21 mouse cellular contexts compared by ENCODE assay signal in genomic region chr3:103305411-103305982, GRCm38 (mm10). TPM values are rescaled to one million over a fixed set of nuclear protein-coding genes. Genes with fewer than 3 reads are reported as not detected.
DNase-seq lines count a peak whose midpoint lies in the region; ATAC-seq and TF ChIP-seq lines count a peak whose summit lies in the region.
"Had no signal": no experiment of that assay in that cellular context is flagged by ENCODE, and none has a peak within 500 bp of the region (broad histone marks: within the 10 kb centered on the region; RNA-seq: fewer than 3 reads in every experiment).

No protein-coding gene starts in this region.

- H3K9me3 ChIP-seq in intestine, embryonic 14.5 days (ENCODE audit: control insufficient read depth, low read length), result no peaks in the 10 kb centered on the region
- H3K9me3 ChIP-seq in intestine, postnatal 0 days (ENCODE audit: control insufficient read depth), result no peaks in the 10 kb centered on the region
- no peaks in the 10 kb centered on the region for H3K9me3 ChIP-seq in G1E (replicated peaks)
- H3K9me3 ChIP-seq: embryonic facial prominence, embryonic 10.5 days; forebrain, embryonic 13.5 days; heart, embryonic 15.5 days; hindbrain, embryonic 13.5 days; intestine, embryonic 15.5 days had no signal

- 72% methylated on average over 6 of the region's 6 CpGs for WGBS in intestine, embryonic 14.5 days
- WGBS in intestine, postnatal 0 days, result 57% methylated on average over 6 of the region's 6 CpGs

- no peaks in the 10 kb centered on the region for H3K4me1 ChIP-seq in intestine, embryonic 14.5 days (replicated peaks; ENCODE audit: control insufficient read depth, insufficient read depth, low read length)
- no peaks in the 10 kb centered on the region for H3K4me1 ChIP-seq in intestine, postnatal 0 days (replicated peaks; ENCODE audit: control insufficient read depth, insufficient read depth, low read length)
- peaks cover 45% of the 10 kb centered on the region for H3K4me1 ChIP-seq in G1E (ENCODE audit: insufficient read depth, low read depth, low read length)

- no peak for ATAC-seq in cerebellum, adult (ENCODE audit: insufficient number of reproducible peaks, low FRiP score, low TSS enrichment)
- ATAC-seq in intestine, embryonic 14.5 days (replicated peaks; ENCODE audit: low FRiP score, low TSS enrichment, low read depth), result 0 out of 2 replicates have a peak, but pooled peaks have one; percentile 19
- no peak for ATAC-seq in intestine, postnatal 0 days
- peak; percentile 90 for ATAC-seq in G1E (ENCODE audit: extremely low read depth, insufficient number of reproducible peaks, low FRiP score, poor library complexity, severe bottlenecking)
- ATAC-seq in megakaryocyte progenitor cell, adult 5-6 weeks (replicated peaks; ENCODE audit: poor library complexity), result peak; percentile 14; the same call in 1 of the 2 replicates
- ATAC-seq: forebrain, embryonic 13.5 days; forebrain, postnatal 0 days; hindbrain, postnatal 0 days; intestine, embryonic 15.5 days had no signal

- no peak overlapping the region for H3K9ac ChIP-seq in intestine, embryonic 14.5 days (ENCODE audit: low read length)
- no peak overlapping the region for H3K9ac ChIP-seq in intestine, postnatal 0 days (ENCODE audit: low read depth, low read length)
- H3K9ac ChIP-seq: forebrain, embryonic 13.5 days; forebrain, postnatal 0 days; heart, embryonic 15.5 days; hindbrain, embryonic 13.5 days; intestine, embryonic 15.5 days had no signal

- H3K27ac ChIP-seq in intestine, embryonic 14.5 days (ENCODE audit: low read depth), result no peak overlapping the region
- H3K27ac ChIP-seq in intestine, postnatal 0 days (ENCODE audit: low read depth, low read length), result no peak overlapping the region
- H3K27ac ChIP-seq: embryonic facial prominence, embryonic 10.5 days; forebrain, embryonic 13.5 days; heart, adult 2 months; heart, embryonic 15.5 days; hindbrain, embryonic 13.5 days; hindbrain, postnatal 0 days; intestine, embryonic 15.5 days had no signal

- no peaks in the 10 kb centered on the region for H3K27me3 ChIP-seq in intestine, embryonic 14.5 days (replicated peaks; ENCODE audit: control insufficient read depth, insufficient read depth, low read length)
- H3K27me3 ChIP-seq in intestine, postnatal 0 days (replicated peaks; ENCODE audit: control insufficient read depth, insufficient read depth, low read length), result no peaks in the 10 kb centered on the region
- no peaks in the 10 kb centered on the region for H3K27me3 ChIP-seq in G1E (ENCODE audit: insufficient read depth, low read length)
- H3K27me3 ChIP-seq: CH12.LX; forebrain, embryonic 13.5 days; heart, embryonic 15.5 days; hindbrain, embryonic 13.5 days; intestine, embryonic 15.5 days had no signal

- peak; percentile 23 for DNase-seq in cerebellum, adult 9-10 months
- no peak for DNase-seq in intestine, embryonic 14.5 days (ENCODE audit: low spot score)
- DNase-seq in G1E (ENCODE audit: low spot score), result peak; percentile 6
- no peak for DNase-seq in spleen, adult 18-20 months
- no peak for DNase-seq in kidney, postnatal 10 days
- DNase-seq: adrenal gland, postnatal 10 days; forebrain, postnatal 0 days; gastrocnemius, postnatal 14 days; heart, adult 2 months; heart, postnatal 14 days had no signal

- H3K36me3 ChIP-seq in intestine, embryonic 14.5 days (ENCODE audit: control insufficient read depth, insufficient read depth, low read length), result no peaks in the 10 kb centered on the region
- H3K36me3 ChIP-seq in intestine, postnatal 0 days (ENCODE audit: control insufficient read depth, insufficient read depth), result no peaks in the 10 kb centered on the region
- H3K36me3 ChIP-seq in G1E (replicated peaks), result peaks cover 5% of the 10 kb centered on the region
- H3K36me3 ChIP-seq: embryonic facial prominence, embryonic 10.5 days; heart, embryonic 15.5 days; hindbrain, embryonic 13.5 days; intestine, embryonic 15.5 days had no signal

- no peak overlapping the region for H3K4me2 ChIP-seq in intestine, embryonic 14.5 days (ENCODE audit: low read length)
- no peak overlapping the region for H3K4me2 ChIP-seq in intestine, postnatal 0 days (replicated peaks; ENCODE audit: low read depth)
- H3K4me2 ChIP-seq: forebrain, embryonic 13.5 days; heart, embryonic 11.5 days; heart, embryonic 15.5 days; hindbrain, embryonic 13.5 days; intestine, embryonic 15.5 days had no signal

- H3K4me3 ChIP-seq in intestine, embryonic 14.5 days (ENCODE audit: low read depth, low read length), result no peak overlapping the region
- no peak overlapping the region for H3K4me3 ChIP-seq in intestine, postnatal 0 days (ENCODE audit: low read depth, low read length)
- H3K4me3 ChIP-seq in G1E (ENCODE audit: low read depth, low read length), result no peak overlapping the region; the same call in 1 of the 2 replicates
- H3K4me3 ChIP-seq: embryonic facial prominence, embryonic 10.5 days; forebrain, embryonic 13.5 days; heart, adult 2 months; heart, embryonic 15.5 days; hindbrain, embryonic 13.5 days; intestine, embryonic 15.5 days had no signal

- TF ChIP-seq CTCF in intestine, postnatal 0 days (IDR thresholded peaks at IDR 0.05; ENCODE audit: low read depth), result no peak
- no peak for TF ChIP-seq CTCF in G1E (IDR thresholded peaks at IDR 0.05; ENCODE audit: low read depth, low read length)

RNA-seq across cellular contexts. Expression of gene Trim33, which starts 26.4 kb away (rescaled TPM):
- 23.0 and 29.6 TPM in 2 replicates for polyA plus RNA-seq in intestine, embryonic 14.5 days (2014; fragmentation: Nextera tagmentation; extraction: Ambion mirVana)
- polyA plus RNA-seq in intestine, postnatal 0 days (2015; fragmentation: Nextera tagmentation; extraction: Ambion mirVana), result 7.3 and 7.6 TPM in 2 replicates
- 188 and 278 TPM in 2 replicates for total RNA-seq in G1E (2014; fragmentation: Nextera tagmentation)
- 93.7 and 103 TPM in 2 replicates for total RNA-seq in G1E (2017)
- polyA plus RNA-seq in G1E (2012), result 7.7 and 7.9 TPM in 2 replicates
- 97.0 and 110 TPM in 2 replicates for total RNA-seq in megakaryocyte progenitor cell, adult 5-6 weeks (2015)
- total RNA-seq in megakaryocyte progenitor cell, adult 5-6 weeks (2017), result 47.9 and 54.6 TPM in 2 replicates

Comparison
In these comparisons a context has a peak if more than half of its experiments do, and no peak if none do; other contexts are left out.
1. ATAC-seq: peak in intestine, embryonic 14.5 days (single experiment), G1E (single experiment) and megakaryocyte progenitor cell, adult 5-6 weeks (single experiment); none in cerebellum, adult (single experiment) and intestine, postnatal 0 days (single experiment).
2. DNase-seq: peak in cerebellum, adult 9-10 months (single experiment) and G1E (single experiment); none in intestine, embryonic 14.5 days (single experiment), spleen, adult 18-20 months (0 of 2) and kidney, postnatal 10 days (single experiment).